Mouse (Mus musculus) C2C12 (cell line): ENCODE results near the gene H2-Ke6.

ENCODE experiments used
- CTCF ChIP-seq: IDR thresholded peaks from one replicate; pipeline ENCODE4 v1.5.1; 2011; ENCODE audit not compliant: control insufficient read depth, insufficient read depth, insufficient read length
- MAX ChIP-seq: IDR thresholded peaks from one replicate; pipeline ENCODE4 v1.6.1; 2011; ENCODE audit warnings: mild to moderate bottlenecking, control low read depth
- USF1 ChIP-seq: IDR thresholded peaks from one replicate; pipeline ENCODE4 v1.6.1; 2011; ENCODE audit warnings: low read depth, mild to moderate bottlenecking, control low read depth, moderate library complexity

DNA sequence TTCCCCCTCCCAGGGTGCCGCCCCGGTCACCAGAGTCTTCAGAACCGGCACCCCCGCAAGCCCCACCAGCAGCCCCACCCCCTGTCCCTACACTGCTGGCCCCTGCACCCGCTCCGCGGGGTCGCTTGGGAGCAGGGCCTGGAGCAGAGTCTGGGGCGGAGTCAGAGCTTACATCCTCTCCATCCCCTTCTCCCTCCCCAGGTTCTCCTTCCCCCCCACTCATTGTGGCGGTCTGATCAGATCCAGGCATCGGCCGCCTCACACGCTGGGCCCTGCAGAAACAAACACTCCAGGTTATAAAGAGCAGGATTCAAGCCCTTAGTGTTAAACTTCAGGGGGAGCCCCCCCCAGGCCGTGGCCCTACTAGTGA lies 5.5 kb downstream of the H2-Ke6 start:
- TF ChIP-seq USF1 (no peak), CTCF (no peak), MAX (no peak)
